Mouse (Mus musculus): ENCODE data around the gene Cradd. TPM values are rescaled to one million over a fixed set of nuclear protein-coding genes. Genes with fewer than 3 reads are reported as not detected.

The Cradd gene
- total RNA-seq, 2 experiments from 2014 or later: 7.4 TPM

DNA sequence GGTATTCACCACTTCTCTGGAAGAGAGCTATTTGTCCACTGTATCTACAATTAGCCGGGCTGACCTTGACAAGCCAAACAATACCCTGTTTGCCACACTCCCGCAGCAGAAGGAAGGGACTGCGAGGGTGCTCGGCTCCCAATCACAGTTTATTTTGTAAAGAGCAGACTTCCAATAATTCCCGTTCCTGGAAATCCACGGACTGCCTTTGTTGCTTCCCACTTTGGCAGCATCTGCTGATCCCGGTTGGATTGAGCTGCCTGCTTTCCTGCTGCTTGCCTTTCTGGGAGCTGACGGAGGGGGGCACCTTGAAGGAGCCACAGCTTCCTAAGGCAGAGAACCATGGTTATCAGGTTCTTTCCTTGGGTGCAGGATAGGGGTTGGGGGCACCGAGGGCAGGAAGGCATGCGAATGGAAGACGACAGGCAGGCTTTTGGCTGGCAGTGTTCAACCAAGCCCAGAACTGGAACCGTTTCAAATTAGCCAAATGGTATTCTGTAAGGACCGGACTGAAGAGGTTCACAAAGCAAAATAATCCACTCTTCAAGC lies 69.4 kb downstream of the Cradd start:
- intact Hi-C loops (cut with DNase I): no loop called here
- DNase-seq: peak; percentile 48

- intact Hi-C loops (cut with DNase I): no loop called here
- DNase-seq: no peak
Measured at GRCm38 (mm10) chr10:95254046-95254445, 69.9 kb downstream of the Cradd start.

DNA sequence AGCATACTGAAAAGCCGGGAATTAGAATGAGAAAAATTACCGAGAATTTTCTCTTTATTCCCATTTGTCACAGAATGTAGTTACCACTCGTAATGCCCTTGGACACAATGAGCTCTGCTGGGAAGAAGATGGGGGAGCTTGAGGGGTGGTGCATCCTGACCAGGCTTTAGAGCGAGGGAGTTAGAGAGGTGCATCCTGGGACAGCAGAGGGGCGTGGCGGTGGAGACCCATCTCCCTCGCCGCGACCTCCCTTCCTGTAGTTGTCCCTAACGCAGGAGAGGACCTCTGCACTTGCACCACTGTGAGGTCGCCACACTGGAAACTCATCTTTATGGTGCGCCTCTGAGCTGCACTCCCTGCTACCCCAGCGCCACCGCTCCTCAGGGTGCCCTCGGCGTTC lies 72.3 kb downstream of the Cradd start:
- intact Hi-C loops (cut with DNase I): no loop called here
- no peak for DNase-seq

DNA sequence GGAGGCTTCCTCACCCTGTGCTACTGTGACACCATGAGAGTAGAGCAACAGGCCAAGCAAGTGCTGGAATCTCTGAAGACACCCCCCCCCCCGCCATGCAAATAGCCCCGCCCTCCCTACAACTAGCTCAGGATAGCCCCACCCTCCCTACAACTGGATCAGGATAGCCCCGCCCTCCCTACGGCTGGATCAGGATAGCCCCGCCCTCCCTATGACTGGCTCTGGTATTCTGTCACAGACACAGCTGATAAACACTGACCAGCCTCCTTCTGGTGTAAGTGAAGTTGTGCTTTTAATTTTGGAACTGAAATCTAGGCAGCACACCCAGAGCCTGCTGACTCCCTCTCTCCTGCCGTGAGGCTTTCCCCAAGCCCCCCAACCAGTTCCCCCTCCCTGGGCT lies 75.6 kb downstream of the Cradd start:
- intact Hi-C loops (cut with DNase I): no loop called here
- DNase-seq: no peak

DNA sequence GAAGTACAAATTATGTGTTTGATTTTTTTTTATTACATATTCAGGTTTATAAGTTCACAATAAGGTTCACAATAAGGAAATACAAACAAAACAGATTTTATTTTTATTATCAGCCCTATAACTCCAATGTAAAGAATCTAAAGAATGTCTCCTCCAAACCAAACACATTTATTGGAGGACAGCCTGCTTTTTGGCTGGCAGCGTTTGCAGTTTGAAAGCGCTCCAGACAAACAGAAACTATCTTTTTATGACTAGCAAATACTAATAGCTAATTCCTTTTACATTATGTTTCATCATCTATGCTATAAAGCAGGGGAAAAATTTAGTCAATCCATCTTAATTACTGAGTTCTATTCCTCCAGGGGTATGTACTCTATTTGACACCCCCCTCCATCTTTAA lies 77.2 kb downstream of the Cradd start:
- no peak for DNase-seq
- intact Hi-C loops (cut with DNase I): no loop called here

DNA sequence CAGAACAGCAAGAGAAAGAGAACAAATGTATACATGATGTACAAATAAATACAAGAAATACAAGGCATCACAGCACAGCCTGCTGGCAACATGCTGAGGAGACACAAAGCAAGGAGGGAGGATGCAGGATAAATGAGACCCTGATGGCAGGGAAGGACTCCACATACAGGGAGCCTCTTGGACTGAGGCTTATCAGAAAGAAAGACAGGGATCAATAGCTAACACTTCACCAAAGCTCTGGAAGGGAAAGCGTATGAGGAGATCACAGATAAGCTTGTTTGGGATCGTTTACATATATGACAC lies 78.3 kb downstream of the Cradd start:
- DNase-seq: no peak
- intact Hi-C loops (cut with DNase I): no loop called here

DNA sequence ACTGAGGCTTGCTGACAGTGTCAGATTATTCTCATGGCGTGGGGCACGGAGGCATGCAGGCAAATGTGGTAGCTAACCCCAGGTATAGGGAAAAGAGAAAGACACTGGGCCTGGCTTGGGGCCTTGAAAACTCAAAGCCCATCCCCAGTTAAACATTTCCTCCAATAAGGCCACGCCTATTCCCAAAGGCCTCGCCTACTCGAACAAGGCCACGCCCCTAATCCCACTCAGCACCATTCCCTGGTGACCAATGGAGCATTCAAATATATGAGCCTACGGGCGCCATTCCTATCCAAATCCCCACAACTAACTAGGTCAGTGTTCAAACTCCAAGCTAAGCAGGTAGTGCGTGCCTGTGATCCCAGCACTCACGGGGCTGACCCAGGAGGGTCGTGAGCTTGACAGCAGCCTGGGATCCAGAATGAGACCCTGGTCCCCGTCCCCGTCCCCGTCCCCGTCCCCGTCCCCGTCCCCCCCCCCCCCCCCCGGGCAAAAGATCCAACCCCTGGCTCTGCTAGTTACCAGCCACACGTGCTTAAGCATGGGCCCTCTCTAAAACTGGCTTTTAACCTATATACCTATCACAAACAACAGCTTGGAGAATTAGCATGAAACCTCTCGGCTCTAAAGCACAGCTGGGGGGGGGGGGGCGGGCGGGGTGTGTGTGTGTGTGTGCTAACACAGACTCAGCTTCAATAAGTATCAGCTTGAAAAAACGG lies 78.8 kb downstream of the Cradd start:
- DNase-seq: no peak
- intact Hi-C loops (cut with DNase I): no loop called here

DNA sequence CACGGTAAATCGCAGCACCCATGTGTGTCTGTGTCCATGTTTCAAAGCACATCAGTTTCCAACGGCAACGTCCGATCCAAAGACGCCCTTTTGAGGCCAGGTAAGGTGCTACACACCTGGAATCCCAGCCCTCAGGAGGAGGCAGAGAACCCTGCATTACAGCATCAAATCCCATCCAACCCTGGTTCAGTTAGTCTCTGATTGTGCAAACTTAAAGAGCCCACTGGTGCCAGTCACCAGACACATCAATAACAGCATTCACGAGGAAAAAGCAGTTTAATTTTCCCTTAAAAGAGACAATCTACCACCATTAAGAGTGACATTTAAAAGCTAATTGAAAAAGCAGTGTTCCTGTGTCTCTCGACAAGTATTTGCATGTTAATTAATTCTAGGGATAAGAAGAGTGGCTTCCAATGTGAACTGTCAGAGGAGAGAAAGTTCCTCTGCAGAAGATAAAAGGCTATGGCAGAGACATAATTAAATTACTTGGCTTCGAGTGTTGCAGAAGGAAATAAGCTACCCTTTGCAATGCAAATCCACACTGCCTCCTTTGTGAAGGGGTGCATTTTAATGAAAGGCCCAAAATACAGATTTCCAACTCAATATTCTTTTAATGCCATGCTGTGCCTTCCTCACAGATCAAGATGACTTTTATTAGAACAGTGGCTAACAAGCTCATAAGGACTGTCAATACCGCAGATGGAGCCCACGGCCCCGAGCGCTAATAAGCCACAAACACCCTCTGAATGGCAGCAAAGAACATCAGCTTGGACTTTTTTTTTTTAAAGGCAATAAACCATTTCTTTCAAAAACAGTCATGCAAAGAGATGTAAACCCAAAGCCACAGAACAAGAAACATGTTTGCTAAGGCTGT lies 84.5 kb downstream of the Cradd start:
- DNase-seq: no peak
- intact Hi-C loops (cut with DNase I): loop anchor here (10.0 kb wide), 2 partner anchors 135 to 235 kb away; no protein-coding TSS in a partner anchor

DNA sequence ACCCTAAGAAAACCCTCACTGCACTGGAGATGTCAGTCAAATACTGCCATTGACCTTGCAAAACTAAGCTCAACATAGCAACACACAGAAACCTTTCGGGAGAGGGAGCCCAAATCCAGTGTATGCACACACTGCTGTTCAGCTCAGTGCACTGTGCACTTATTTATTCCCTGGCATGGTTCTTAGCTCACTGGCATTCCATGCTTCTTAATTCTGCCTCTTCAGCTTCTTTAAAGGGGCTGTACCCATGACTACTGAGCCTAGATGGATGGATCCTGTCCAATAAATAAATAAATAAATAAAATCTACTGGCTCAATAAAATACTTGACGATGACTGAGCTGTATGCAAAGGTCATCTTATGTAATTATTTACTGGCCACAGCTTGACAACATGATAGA lies 85.3 kb downstream of the Cradd start:
- intact Hi-C loops (cut with DNase I): loop anchor here (10.0 kb wide), 2 partner anchors 134 to 236 kb away; no protein-coding TSS in a partner anchor
- no peak for DNase-seq

DNA sequence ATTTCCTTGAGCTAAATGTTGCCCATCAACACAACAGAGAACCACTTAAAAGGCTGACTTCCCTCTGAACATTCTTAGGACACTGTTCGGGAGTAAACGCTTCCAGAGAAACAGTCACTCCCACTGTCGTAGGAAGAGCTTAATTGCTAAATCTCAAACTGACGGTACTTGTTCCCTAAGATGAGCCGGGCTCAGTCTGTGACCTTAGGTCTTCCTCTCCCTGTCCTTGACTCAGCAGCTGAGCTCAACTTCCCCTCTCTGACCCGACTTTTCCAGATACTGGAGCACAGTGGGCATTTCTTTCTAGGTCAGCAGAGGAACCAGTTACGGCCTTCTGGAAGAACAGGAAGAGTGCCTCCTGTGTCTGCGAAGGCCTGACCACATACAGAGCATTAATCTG lies 87.7 kb downstream of the Cradd start:
- DNase-seq: no peak
- intact Hi-C loops (cut with DNase I): loop anchor here (10.0 kb wide), 2 partner anchors 131 to 239 kb away; no protein-coding TSS in a partner anchor

DNA sequence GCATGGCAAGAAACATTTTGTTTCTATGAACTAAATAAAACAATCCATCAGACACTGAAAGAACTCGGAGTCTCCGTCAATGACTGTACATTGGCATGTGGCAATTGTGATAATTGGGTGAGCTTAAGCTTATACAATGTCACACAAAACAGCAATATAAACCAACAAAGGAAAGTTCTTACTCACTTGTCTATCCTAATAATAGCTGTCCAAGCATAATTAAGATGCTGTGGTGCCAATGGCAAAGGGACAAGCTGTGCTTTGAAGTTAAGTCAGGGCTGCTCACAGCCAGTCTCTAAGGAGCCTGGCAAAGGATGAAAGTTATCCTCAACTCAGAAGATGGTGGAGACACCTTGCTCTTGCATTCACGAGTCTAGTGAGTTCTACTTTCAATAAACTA lies 89.3 kb downstream of the Cradd start:
- DNase-seq: no peak
- intact Hi-C loops (cut with DNase I): loop anchor here (5.0 to 10.0 kb wide), 3 partner anchors 130 to 242 kb away; no protein-coding TSS in a partner anchor

- no peak for DNase-seq
- intact Hi-C loops (cut with DNase I): loop anchor here (5.0 to 10.0 kb wide), 3 partner anchors 128 to 242 kb away; no protein-coding TSS in a partner anchor
Measured at GRCm38 (mm10) chr10:95233044-95233443, 90.9 kb downstream of the Cradd start.

GRCm38 (mm10) chr10:95232554-95232953 lies 91.4 kb downstream of the Cradd start:
- no peak for DNase-seq
- intact Hi-C loops (cut with DNase I): loop anchor here (5.0 to 10.0 kb wide), 3 partner anchors 128 to 242 kb away; no protein-coding TSS in a partner anchor

DNA sequence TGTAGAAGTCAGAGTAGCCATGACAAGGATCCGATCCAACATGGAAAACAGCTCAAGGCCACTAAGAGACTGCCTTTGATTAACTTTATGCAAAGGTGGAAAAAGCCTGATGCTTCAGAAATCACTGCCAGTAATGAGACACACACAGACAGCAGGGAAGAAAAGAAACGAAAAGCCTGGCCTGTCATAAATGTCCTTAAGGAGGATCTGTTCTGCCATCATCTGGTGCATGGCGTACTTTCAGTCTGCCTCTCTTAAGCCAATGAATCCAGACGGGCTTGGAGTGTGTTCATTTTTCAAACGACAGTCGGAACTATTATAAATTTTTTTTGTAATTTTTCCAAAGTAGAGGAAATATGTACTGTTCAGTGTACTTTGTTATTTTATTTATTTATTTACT lies 95.7 kb downstream of the Cradd start:
- intact Hi-C loops (cut with DNase I): no loop called here
- no peak for DNase-seq

GRCm38 (mm10) chr10:95227590-95227989 lies 96.3 kb downstream of the Cradd start:
- intact Hi-C loops (cut with DNase I): no loop called here
- DNase-seq: no peak

DNA sequence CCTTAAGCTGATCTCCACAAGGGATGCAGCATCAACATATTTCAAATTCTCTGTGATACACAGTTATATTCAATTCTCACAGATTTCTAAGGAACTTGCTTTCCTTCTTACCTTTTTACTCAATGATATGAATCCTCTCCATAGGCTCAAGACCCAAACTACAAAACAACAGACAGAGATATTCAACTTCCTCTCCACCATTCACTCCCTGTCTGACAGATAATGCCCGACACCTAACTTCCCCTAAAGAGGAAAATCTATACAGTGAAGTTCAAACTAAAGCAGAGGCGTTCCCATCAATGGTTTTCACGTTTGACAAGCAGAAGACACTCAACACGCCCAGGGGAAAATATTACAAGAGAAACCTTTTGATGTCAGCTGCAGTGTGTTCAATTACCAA lies 97.2 kb downstream of the Cradd start:
- no peak for DNase-seq
- intact Hi-C loops (cut with DNase I): no loop called here

DNA sequence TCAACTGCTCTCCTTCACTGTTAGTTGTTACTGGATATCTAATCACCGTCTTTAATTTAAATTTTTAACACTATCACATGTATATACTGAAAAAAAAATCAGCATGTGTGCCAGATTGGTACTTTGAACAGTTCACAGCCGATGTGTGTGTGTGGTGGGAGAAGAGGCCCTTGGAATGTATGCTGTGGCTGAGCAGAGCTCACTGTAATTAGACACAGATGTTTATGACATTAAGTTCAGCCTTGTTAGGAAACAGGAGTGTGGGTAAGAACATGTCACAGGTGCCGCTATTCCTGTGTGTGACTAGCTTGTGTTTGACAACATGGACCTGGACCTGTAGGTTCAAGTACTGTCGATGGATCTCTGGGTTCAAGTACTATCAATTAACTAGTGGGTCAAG lies 98.9 kb downstream of the Cradd start:
- intact Hi-C loops (cut with DNase I): no loop called here
- DNase-seq: no peak

- intact Hi-C loops (cut with DNase I): no loop called here
- DNase-seq: no peak
Measured at GRCm38 (mm10) chr10:95223211-95223610, 100.7 kb downstream of the Cradd start.

GRCm38 (mm10) chr10:95221914-95222313 lies 102.0 kb downstream of the Cradd start:
- no peak for DNase-seq
- intact Hi-C loops (cut with DNase I): no loop called here

DNA sequence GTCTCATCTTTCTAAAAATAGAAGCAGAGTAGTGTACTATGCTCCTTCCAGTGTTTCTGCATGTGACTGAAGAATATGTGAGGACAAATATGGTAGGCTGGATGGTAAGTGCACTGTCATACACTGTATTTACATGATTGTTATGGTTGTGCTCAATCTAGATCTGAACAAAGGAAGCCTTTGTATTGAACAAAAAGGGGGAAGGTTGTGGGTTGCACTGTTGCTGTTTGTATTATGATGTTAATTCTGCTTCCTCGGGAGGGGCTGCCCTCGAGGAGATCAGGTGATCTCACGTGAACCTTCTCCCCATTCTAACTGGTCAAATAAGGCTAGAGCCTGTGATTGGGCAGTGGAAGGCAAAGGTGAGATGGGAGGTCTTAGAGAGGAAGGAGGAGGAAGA lies 103.4 kb downstream of the Cradd start:
- intact Hi-C loops (cut with DNase I): no loop called here

GRCm38 (mm10) chr10:95218683-95219060 lies 105.3 kb downstream of the Cradd start:
- no peak for DNase-seq
- intact Hi-C loops (cut with DNase I): no loop called here

More for the DNA sequence above, 103.4 kb downstream of the Cradd start:
- no peak for DNase-seq

Data from left cerebral cortex, postnatal 4 days (tissue).